In genomic region chr9:21291022-21291787, GRCm38 (mm10) we compare ENCODE assay signal across 8 mouse cellular contexts. TPM values are rescaled to one million over a fixed set of nuclear protein-coding genes. Genes with fewer than 3 reads are reported as not detected.
DNase-seq lines count a peak whose midpoint lies in the region; ATAC-seq and TF ChIP-seq lines count a peak whose summit lies in the region.

Gene Cdkn2d, minus strand, starts transcription at chr9:21291407.

- peak; percentile 83 for TF ChIP-seq POLR2A in heart, adult 2 months (IDR thresholded peaks at IDR 0.05; ENCODE audit: insufficient read depth, low read depth, low read length)

- H3K27ac ChIP-seq in embryonic facial prominence, embryonic 14.5 days (replicated peaks; ENCODE audit: low read depth, low read length), result peak within 1 kb of the TSS; percentile 77
- peak within 1 kb of the TSS; percentile 93 for H3K27ac ChIP-seq in heart, adult 2 months
- H3K27ac ChIP-seq in limb, embryonic 13.5 days, result peak within 1 kb of the TSS; percentile 84
- H3K27ac ChIP-seq in midbrain, embryonic 16.5 days (ENCODE audit: low read length), result peak within 1 kb of the TSS; percentile 70

- peak within 1 kb of the TSS; percentile 75 for H3K9ac ChIP-seq in embryonic facial prominence, embryonic 14.5 days (ENCODE audit: low read depth, low read length)
- H3K9ac ChIP-seq in heart, adult 2 months (ENCODE audit: low read depth, low read length), result peak within 1 kb of the TSS; percentile 86
- H3K9ac ChIP-seq in limb, embryonic 13.5 days, result peak within 1 kb of the TSS; percentile 82
- peak within 1 kb of the TSS; percentile 84 for H3K9ac ChIP-seq in midbrain, embryonic 16.5 days (ENCODE audit: low read depth, low read length)

- H3K9me3 ChIP-seq in embryonic facial prominence, embryonic 14.5 days (ENCODE audit: control insufficient read depth, low read length), result no peaks in the 10 kb centered on the region
- H3K9me3 ChIP-seq in limb, embryonic 13.5 days, result no peaks in the 10 kb centered on the region
- no peaks in the 10 kb centered on the region for H3K9me3 ChIP-seq in midbrain, embryonic 16.5 days (replicated peaks; ENCODE audit: control insufficient read depth, low read length, poor library complexity, severe bottlenecking)

- intact Hi-C loops in heart, adult 2 months (cut with DNase I), result loop anchor here (5.0 kb wide), 1 partner anchor 69 kb away; no protein-coding TSS in a partner anchor

- WGBS in embryonic facial prominence, embryonic 14.5 days, result 0% methylated on average over 46 of the region's 51 CpGs
- WGBS in heart, adult 2 months, result under 1% methylated on average over 50 of the region's 51 CpGs
- under 1% methylated on average over 51 of the region's 51 CpGs for WGBS in limb, embryonic 13.5 days
- WGBS in midbrain, embryonic 16.5 days, result under 1% methylated on average over 46 of the region's 51 CpGs

- peak; percentile 100 for DNase-seq in 3T3-L1 (ENCODE audit: low read depth, low spot score)
- DNase-seq in adrenal gland, postnatal 4 days (ENCODE audit: low spot score in 2 of 2), result peak; percentile 97 to 100
- DNase-seq in embryonic facial prominence, embryonic 14.5 days (ENCODE audit: low spot score), result peak; percentile 100
- DNase-seq in heart, adult 2 months, result peak; percentile 99 to 100
- DNase-seq in kidney, adult 8-10 months, result peak; percentile 100
- peak; percentile 100 for DNase-seq in spleen, postnatal 10 days (ENCODE audit: low spot score in 2 of 2)

- TF ChIP-seq CTCF in heart, adult 2 months (IDR thresholded peaks at IDR 0.05), result peak; percentile 58

- peak within 1 kb of the TSS; percentile 81 for H3K4me3 ChIP-seq in embryonic facial prominence, embryonic 14.5 days (ENCODE audit: low read depth, low read length)
- peak within 1 kb of the TSS; percentile 84 for H3K4me3 ChIP-seq in heart, adult 2 months
- H3K4me3 ChIP-seq in limb, embryonic 13.5 days, result peak within 1 kb of the TSS; percentile 81
- H3K4me3 ChIP-seq in midbrain, embryonic 16.5 days (ENCODE audit: low read depth, low read length), result peak within 1 kb of the TSS; percentile 78

- H3K27me3 ChIP-seq in embryonic facial prominence, embryonic 14.5 days (replicated peaks; ENCODE audit: control insufficient read depth, insufficient read depth, low read length), result no peaks in the 10 kb centered on the region
- H3K27me3 ChIP-seq in heart, adult 2 months (ENCODE audit: control insufficient read depth, insufficient read depth, low read length), result no peaks in the 10 kb centered on the region
- no peaks in the 10 kb centered on the region for H3K27me3 ChIP-seq in limb, embryonic 13.5 days
- H3K27me3 ChIP-seq in midbrain, embryonic 16.5 days (ENCODE audit: control insufficient read depth, insufficient read depth, low read depth, low read length), result no peaks in the 10 kb centered on the region

- TF ChIP-seq EP300 in heart, adult 2 months (IDR thresholded peaks at IDR 0.05; ENCODE audit: insufficient read depth, low read depth, low read length), result no peak

- no peaks in the 10 kb centered on the region for H3K79me2 ChIP-seq in heart, adult 2 months (replicated peaks; ENCODE audit: control insufficient read depth, insufficient read depth, low read length)

- peak; percentile 97 for ATAC-seq in embryonic facial prominence, embryonic 14.5 days (ENCODE audit: low read depth)
- peak; percentile 97 for ATAC-seq in limb, embryonic 13.5 days (ENCODE audit: low FRiP score, low read depth)
- peak; percentile 95 for ATAC-seq in midbrain, embryonic 16.5 days

- H3K4me2 ChIP-seq in embryonic facial prominence, embryonic 14.5 days (ENCODE audit: low read depth, low read length), result peak within 1 kb of the TSS; percentile 70
- peak within 1 kb of the TSS; percentile 89 for H3K4me2 ChIP-seq in limb, embryonic 13.5 days (replicated peaks)
- H3K4me2 ChIP-seq in midbrain, embryonic 16.5 days (ENCODE audit: low read length), result peak within 1 kb of the TSS; percentile 72

- H3K4me1 ChIP-seq in embryonic facial prominence, embryonic 14.5 days (ENCODE audit: control insufficient read depth, insufficient read depth, low read length), result peaks cover 23% of the 10 kb centered on the region
- H3K4me1 ChIP-seq in heart, adult 2 months (ENCODE audit: control insufficient read depth, insufficient read depth, low read length), result peaks cover 5% of the 10 kb centered on the region
- peaks cover 47% of the 10 kb centered on the region for H3K4me1 ChIP-seq in limb, embryonic 13.5 days
- peaks cover 28% of the 10 kb centered on the region for H3K4me1 ChIP-seq in midbrain, embryonic 16.5 days (ENCODE audit: control insufficient read depth, insufficient read depth, low read length)

- 0 out of 2 replicates have a peak, but pooled peaks cover 4% of the 10 kb centered on the region for H3K36me3 ChIP-seq in embryonic facial prominence, embryonic 14.5 days (ENCODE audit: control insufficient read depth, insufficient read depth, low read length)
- H3K36me3 ChIP-seq in heart, adult 2 months (ENCODE audit: control insufficient read depth, insufficient read depth, low read length), result peaks cover 4% of the 10 kb centered on the region
- 0 out of 2 replicates have a peak, but pooled peaks cover 4% of the 10 kb centered on the region for H3K36me3 ChIP-seq in limb, embryonic 13.5 days
- no peaks in the 10 kb centered on the region for H3K36me3 ChIP-seq in midbrain, embryonic 16.5 days (ENCODE audit: control insufficient read depth, insufficient read depth, low read length)

RNA-seq across cellular contexts. Expression of gene Cdkn2d, which starts in this region (rescaled TPM):
- 10 to 100 TPM; 21.9 to 25.6 TPM for total RNA-seq in adrenal gland, postnatal 4 days (2021)
- 57.2 and 57.7 TPM in 2 replicates for polyA plus RNA-seq in embryonic facial prominence, embryonic 14.5 days (2014; fragmentation: Nextera tagmentation; extraction: Ambion mirVana)
- total RNA-seq in heart, adult 2 months (2021), result 10 to 100 TPM; 11.3 to 15.0 TPM
- polyA plus RNA-seq in heart, adult 2 months (2012; rRNA removed), result 25.0 and 32.9 TPM in 2 replicates
- polyA plus RNA-seq in limb, embryonic 13.5 days (2015; fragmentation: Nextera tagmentation; extraction: Ambion mirVana), result 51.2 and 51.6 TPM in 2 replicates
- 98.9 and 117 TPM in 2 replicates for polyA plus RNA-seq in midbrain, embryonic 16.5 days (2015; fragmentation: Nextera tagmentation; extraction: Ambion mirVana)

Comparison
In these comparisons a context has a peak if more than half of its experiments do, and no peak if none do; other contexts are left out.
1. Peak in every context shown above with its lines: DNase-seq, ATAC-seq, H3K4me3 ChIP-seq and H3K27ac ChIP-seq.